Mouse (Mus musculus) MEL (cell line): ENCODE measurements around the gene Ldb1. TPM values are rescaled to one million over a fixed set of nuclear protein-coding genes. Genes with fewer than 3 reads are reported as not detected.

ENCODE experiments used
- DNase-seq: peaks from one replicate; pipeline ENCODE4 v3.0.0; 2011; ENCODE audit warnings: low read depth, low spot score
- H3K27ac ChIP-seq: 2 replicates; pipeline ENCODE4 v1.5.1; 2012; ENCODE audit warnings: low read depth, mild to moderate bottlenecking, control low read depth, low read length, moderate library complexity; ENCODE audit not compliant: control insufficient read depth
- H3K27me3 ChIP-seq, 2 experiments: fragments of 150-350 bp in 1 of 2; sonication (generic) in 1 of 2; 2 replicates each; pipeline ENCODE4 v1.6.1; 2012; ENCODE audit warnings: low read length in 2 of 2, mild to moderate bottlenecking in 2 of 2, improper control_type of control experiment in 1 of 2, moderate library complexity in 1 of 2; ENCODE audit not compliant: insufficient read depth in 2 of 2, control insufficient read depth in 1 of 2
- H3K36me3 ChIP-seq, 2 experiments: 2 replicates each; pipeline ENCODE4 v1.6.1; 2012 to 2014; ENCODE audit warnings: low read length in 2 of 2, improper control_type of control experiment in 1 of 2, inconsistent platforms in 1 of 2, mild to moderate bottlenecking in 1 of 2; ENCODE audit not compliant: insufficient read depth in 2 of 2, control insufficient read depth in 1 of 2
- H3K4me1 ChIP-seq, 2 experiments: fragments of 150-350 bp in 1 of 2; sonication (generic) in 1 of 2; 2 replicates each; pipeline ENCODE4 v1.6.1; 2012; ENCODE audit warnings: low read length in 2 of 2, improper control_type of control experiment in 1 of 2, mild to moderate bottlenecking in 1 of 2; ENCODE audit not compliant: insufficient read depth in 2 of 2, control insufficient read depth in 1 of 2
- H3K4me3 ChIP-seq, 2 experiments: fragments of 150-350 bp in 1 of 2; sonication (generic) in 1 of 2; 2 replicates each; pipeline ENCODE4 v1.5.1; 2012; ENCODE audit warnings: low read depth in 2 of 2, low read length in 2 of 2, mild to moderate bottlenecking in 2 of 2, moderate library complexity in 2 of 2, control low read depth in 1 of 2, improper control_type of control experiment in 1 of 2; ENCODE audit not compliant: control insufficient read depth in 1 of 2, insufficient read depth in 1 of 2
- H3K79me2 ChIP-seq: 2 replicates; pipeline ENCODE4 v1.6.1; 2012; ENCODE audit warnings: mild to moderate bottlenecking, low read length, moderate library complexity; ENCODE audit not compliant: control insufficient read depth, poor library complexity, insufficient read depth
- H3K9ac ChIP-seq: 2 replicates; pipeline ENCODE4 v1.6.1; 2012; ENCODE audit warnings: low read depth, mild to moderate bottlenecking, control low read depth, low read length, moderate library complexity; ENCODE audit not compliant: control insufficient read depth, poor library complexity, severe bottlenecking
- H3K9me3 ChIP-seq: fragments of 150-350 bp; sonication (generic); replicated peaks from 2 replicates; pipeline ENCODE4 v1.6.1; 2012; ENCODE audit warnings: mild to moderate bottlenecking, low read length, improper control_type of control experiment, moderate library complexity; ENCODE audit not compliant: insufficient read depth
- BHLHE40 ChIP-seq: IDR thresholded peaks from 2 replicates; pipeline ENCODE4 v1.6.1; 2012; ENCODE audit warnings: low read depth, mild to moderate bottlenecking, inconsistent platforms, low read length, improper control_type of control experiment, borderline replicate concordance
- CHD2 ChIP-seq: IDR thresholded peaks from 2 replicates; pipeline ENCODE4 v1.6.1; 2011; ENCODE audit warnings: low read length, improper control_type of control experiment
- CTCF ChIP-seq, 3 experiments: IDR thresholded peaks in 2 of 3; conservative IDR thresholded peaks in 1 of 3; 2 replicates each; pipeline ENCODE4 v1.5.1; 2011 to 2012; ENCODE audit warnings: low read length in 3 of 3, low read depth in 2 of 3, mild to moderate bottlenecking in 2 of 3, improper control_type of control experiment in 1 of 3, inconsistent platforms in 1 of 3, mixed read lengths in 1 of 3, moderate library complexity in 1 of 3; ENCODE audit not compliant: control insufficient read depth in 1 of 3, insufficient read depth in 1 of 3, poor library complexity in 1 of 3, severe bottlenecking in 1 of 3
- E2F4 ChIP-seq: IDR thresholded peaks from 2 replicates; pipeline ENCODE4 v1.6.1; 2011; ENCODE audit warnings: low read depth, low read length, improper control_type of control experiment, borderline replicate concordance
- ELF1 ChIP-seq: IDR thresholded peaks from 2 replicates; pipeline ENCODE4 v1.6.1; 2014; ENCODE audit warnings: low read depth, mild to moderate bottlenecking, inconsistent platforms, low read length, improper control_type of control experiment, moderate library complexity
- EP300 ChIP-seq, 2 experiments: IDR thresholded peaks; 2 replicates each; pipeline ENCODE4 v1.6.1; 2011; ENCODE audit warnings: improper control_type of control experiment in 2 of 2, low read length in 2 of 2, low read depth in 1 of 2, mild to moderate bottlenecking in 1 of 2
- ETS1 ChIP-seq: IDR thresholded peaks from 2 replicates; pipeline ENCODE4 v1.6.1; 2012; ENCODE audit warnings: low read depth, mild to moderate bottlenecking, inconsistent platforms, low read length, improper control_type of control experiment, moderate library complexity
- GABPA ChIP-seq: IDR thresholded peaks from 2 replicates; pipeline ENCODE4 v1.6.1; 2012; ENCODE audit warnings: low read depth, mild to moderate bottlenecking, inconsistent platforms, low read length, improper control_type of control experiment, moderate library complexity
- GATA1 ChIP-seq: IDR thresholded peaks from 2 replicates; pipeline ENCODE4 v1.6.1; 2011; ENCODE audit warnings: low read depth, low read length, improper control_type of control experiment
- HCFC1 ChIP-seq: IDR thresholded peaks from 2 replicates; pipeline ENCODE4 v1.6.1; 2012; ENCODE audit warnings: low read depth, mild to moderate bottlenecking, inconsistent platforms, low read length, improper control_type of control experiment, moderate library complexity
- JUND ChIP-seq: IDR thresholded peaks from 2 replicates; pipeline ENCODE4 v1.6.1; 2011; ENCODE audit warnings: low read depth, mild to moderate bottlenecking, improper control_type of control experiment, low read length
- KAT2A ChIP-seq: conservative IDR thresholded peaks from 2 replicates; pipeline ENCODE4 v1.6.1; 2012; ENCODE audit warnings: low read depth, low read length, improper control_type of control experiment, inconsistent platforms
- MAFK ChIP-seq: IDR thresholded peaks from 2 replicates; pipeline ENCODE4 v1.6.1; 2011; ENCODE audit warnings: low read depth, mild to moderate bottlenecking, low read length, improper control_type of control experiment, borderline replicate concordance
- MAX ChIP-seq: IDR thresholded peaks from 2 replicates; pipeline ENCODE4 v1.6.1; 2011; ENCODE audit warnings: low read length, improper control_type of control experiment
- MAZ ChIP-seq: IDR thresholded peaks from 2 replicates; pipeline ENCODE4 v1.6.1; 2012; ENCODE audit warnings: low read depth, mild to moderate bottlenecking, inconsistent platforms, low read length, improper control_type of control experiment
- MEF2A ChIP-seq: IDR thresholded peaks from 2 replicates; pipeline ENCODE4 v1.6.1; 2014; ENCODE audit warnings: low read depth, mild to moderate bottlenecking, inconsistent platforms, low read length, improper control_type of control experiment; ENCODE audit not compliant: poor library complexity, insufficient replicate concordance, severe bottlenecking; ENCODE audit errors: extremely low read depth
- MXI1 ChIP-seq: IDR thresholded peaks from 2 replicates; pipeline ENCODE4 v1.6.1; 2011; ENCODE audit warnings: mild to moderate bottlenecking, low read depth, low read length, improper control_type of control experiment
- MYB ChIP-seq: IDR thresholded peaks from 2 replicates; pipeline ENCODE4 v1.6.1; 2011; ENCODE audit warnings: mild to moderate bottlenecking, low read depth, low read length, improper control_type of control experiment
- NELFE ChIP-seq: IDR thresholded peaks from 2 replicates; pipeline ENCODE4 v1.6.1; 2011; ENCODE audit warnings: low read depth, low read length, improper control_type of control experiment
- NRF1 ChIP-seq: IDR thresholded peaks from 2 replicates; pipeline ENCODE4 v1.6.1; 2014; ENCODE audit warnings: low read depth, mild to moderate bottlenecking, inconsistent platforms, low read length, improper control_type of control experiment, moderate library complexity; ENCODE audit not compliant: poor library complexity, insufficient read depth, severe bottlenecking
- POLR2AphosphoS2 ChIP-seq: IDR thresholded peaks from 2 replicates; pipeline ENCODE4 v1.6.1; 2011; ENCODE audit warnings: low read length, improper control_type of control experiment
- POLR2AphosphoS5 ChIP-seq: IDR thresholded peaks from 2 replicates; pipeline ENCODE4 v1.6.1; 2012; ENCODE audit warnings: low read depth, borderline replicate concordance, mild to moderate bottlenecking, inconsistent platforms, low read length, moderate library complexity, mixed read lengths
- SIN3A ChIP-seq: IDR thresholded peaks from 2 replicates; pipeline ENCODE4 v1.6.1; 2012; ENCODE audit warnings: low read length, improper control_type of control experiment, inconsistent platforms
- TAL1 ChIP-seq: IDR thresholded peaks from 2 replicates; pipeline ENCODE4 v1.6.1; 2012; ENCODE audit warnings: mild to moderate bottlenecking, inconsistent platforms, low read length, moderate library complexity, mixed read lengths
- TBP ChIP-seq: IDR thresholded peaks from 2 replicates; pipeline ENCODE4 v1.8.0; 2011; ENCODE audit warnings: low read depth, low read length, improper control_type of control experiment
- UBTF ChIP-seq: IDR thresholded peaks from 2 replicates; pipeline ENCODE4 v1.6.1; 2012; ENCODE audit warnings: low read depth, mild to moderate bottlenecking, inconsistent platforms, low read length, improper control_type of control experiment, moderate library complexity, borderline replicate concordance; ENCODE audit not compliant: insufficient read depth
- USF2 ChIP-seq, 2 experiments: IDR thresholded peaks; 2 replicates each; pipeline ENCODE4 v1.6.1; 2011 to 2012; ENCODE audit warnings: improper control_type of control experiment in 2 of 2, low read length in 2 of 2, borderline replicate concordance in 1 of 2, inconsistent platforms in 1 of 2, low read depth in 1 of 2, mild to moderate bottlenecking in 1 of 2; ENCODE audit not compliant: insufficient read depth in 1 of 2
- ZC3H11A ChIP-seq: IDR thresholded peaks from 2 replicates; pipeline ENCODE4 v1.6.1; 2012; ENCODE audit warnings: low read depth, mild to moderate bottlenecking, inconsistent platforms, low read length, improper control_type of control experiment
- ZMIZ1 ChIP-seq: IDR thresholded peaks from 2 replicates; pipeline ENCODE4 v1.6.1; 2012; ENCODE audit warnings: low read depth, mild to moderate bottlenecking, inconsistent platforms, low read length, improper control_type of control experiment, moderate library complexity
- ZNF384 ChIP-seq: IDR thresholded peaks from 2 replicates; pipeline ENCODE4 v1.6.1; 2012; ENCODE audit warnings: low read depth, mild to moderate bottlenecking, inconsistent platforms, low read length, improper control_type of control experiment
- polyA plus RNA-seq, 2 experiments: library from polyadenylated mRNA; stranded (reverse) in 1 of 2; unstranded in 1 of 2; fragments of >175 nt in 1 of 2; fragments of >200 nt in 1 of 2; gene quantifications; 2 replicates each; pipeline versions ENCODE4 v1.2.1 to v1.2.4; 2012; ENCODE audit warnings: low replicate concordance in 2 of 2, low read depth in 1 of 2; ENCODE audit not compliant: insufficient read length in 2 of 2, insufficient read depth in 1 of 2, missing spikeins in 1 of 2
- total RNA-seq: library from RNA; depleted of rRNA; stranded (reverse); fragments of 300-350 nt; gene quantifications from 2 replicates; pipeline ENCODE4 v1.2.3, GENCODE M21; 2012

The Ldb1 gene
- total and polyA plus RNA-seq, 3 experiments, result 357 to 842 (median 632) TPM

DNA sequence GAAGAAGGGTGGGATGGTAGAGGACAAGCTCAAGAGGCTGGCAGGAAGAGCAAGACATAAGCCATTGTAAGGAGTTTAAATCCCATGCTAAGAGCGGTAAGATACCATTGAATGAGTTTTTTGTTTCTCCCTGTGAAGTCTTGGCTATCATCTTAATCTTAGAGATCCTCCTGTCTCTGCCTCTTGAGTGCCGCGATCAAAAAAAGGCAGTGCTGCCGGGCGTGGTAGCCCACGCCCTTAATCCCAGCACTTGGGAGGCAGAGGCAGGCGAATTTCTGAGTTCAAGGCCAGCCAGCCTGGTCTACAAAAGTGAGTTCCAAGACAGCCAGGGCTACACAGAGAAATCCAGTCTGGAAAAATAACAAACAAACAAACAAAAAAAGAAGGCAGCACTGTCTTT, 13.5 kb upstream of the Ldb1 start:
- Histone ChIP-seq H3K4me3 (no peak overlapping the region; a peak in 1 of 4 replicates), H3K9ac (no peak overlapping the region), H3K36me3 (peaks cover 18 to 39% of the 10 kb centered on the region in 2 experiments), H3K79me2 (peaks cover 70% of the 10 kb centered on the region), H3K4me1 (peaks cover 14 to 33% of the 10 kb centered on the region in 2 experiments), H3K27ac (no peak overlapping the region), H3K9me3 (no peaks in the 10 kb centered on the region), H3K27me3 (no peaks in the 10 kb centered on the region)
- DNase-seq, result no peak
- TF ChIP-seq ZMIZ1, result no peak

DNA sequence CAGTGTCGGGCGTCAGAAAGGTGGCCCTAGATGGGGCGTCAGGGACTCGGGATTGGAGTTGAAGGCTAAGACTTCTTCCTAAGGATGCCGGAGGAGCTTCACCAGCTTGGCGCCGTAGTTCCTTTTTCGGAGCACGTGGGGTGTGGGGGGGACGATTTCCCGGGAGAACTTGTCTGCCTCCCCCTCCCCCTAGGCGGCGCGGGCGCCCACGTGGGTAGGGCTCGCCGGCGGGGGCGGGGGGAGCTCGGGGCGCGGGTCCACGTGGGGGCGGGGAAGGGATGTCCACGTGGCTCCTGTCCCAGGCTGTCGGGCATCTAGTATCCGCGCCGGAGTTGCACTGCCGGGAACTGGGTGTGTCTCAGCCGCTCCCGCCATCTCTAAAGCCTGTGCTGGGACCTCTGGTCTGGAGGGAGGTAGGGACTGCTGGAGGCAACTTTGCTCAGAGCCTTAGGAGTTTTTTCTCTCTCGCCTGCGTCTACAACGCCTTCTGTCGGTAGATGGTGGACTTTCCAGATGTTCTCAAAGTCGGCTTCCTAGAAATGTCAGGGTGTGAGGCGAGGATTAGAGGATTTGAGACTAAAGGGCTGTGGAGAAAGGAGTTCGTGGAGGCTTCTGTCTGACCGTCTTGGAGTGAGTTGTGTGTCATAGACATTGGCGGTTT, 12.1 kb upstream of the Ldb1 start:
- peak overlapping the region; percentile 96 for H3K27ac ChIP-seq
- H3K9ac ChIP-seq, result peak overlapping the region; percentile 100
- peak overlapping the region; percentile 73 to 99 for H3K4me3 ChIP-seq
- no peaks in the 10 kb centered on the region for H3K9me3 ChIP-seq
- peaks cover 13 to 39% of the 10 kb centered on the region in 2 experiments for H3K36me3 ChIP-seq
- peak; percentile 95 for DNase-seq
- H3K79me2 ChIP-seq, result peaks cover 57% of the 10 kb centered on the region
- no peaks in the 10 kb centered on the region for H3K27me3 ChIP-seq
- peaks cover 14 to 33% of the 10 kb centered on the region in 2 experiments for H3K4me1 ChIP-seq
- peak; percentile 95 for TF ChIP-seq MAZ
- TF ChIP-seq CTCF (IDR thresholded peaks at IDR 0.05 in 2 of 3, conservative IDR thresholded peaks at IDR 0.05 in 1 of 3; ENCODE audit: control insufficient read depth in 1 of 3, insufficient read depth in 1 of 3, low read depth in 2 of 3, low read length in 3 of 3, poor library complexity in 1 of 3, severe bottlenecking in 1 of 3), result peak; percentile 6 to 33 (median 11); a peak in 2 of 6 replicates
- no peak for TF ChIP-seq ZNF384
- no peak for TF ChIP-seq UBTF
- TF ChIP-seq SIN3A, result peak; percentile 54
- TF ChIP-seq CHD2, result peak; percentile 34; the same call in 1 of the 2 replicates
- TF ChIP-seq ETS1, result peak; percentile 11; the same call in 1 of the 2 replicates
- peak; percentile 97 for TF ChIP-seq MXI1
- no peak for TF ChIP-seq GABPA
- peak in 1 of 2 experiments; percentile 34; a peak in 1 of 4 replicates for TF ChIP-seq USF2 (IDR thresholded peaks at IDR 0.05; ENCODE audit: borderline replicate concordance in 1 of 2, insufficient read depth in 1 of 2, low read depth in 1 of 2, low read length in 2 of 2)
- TF ChIP-seq MYB, result no peak
- TF ChIP-seq ELF1, result 0 out of 2 replicates have a peak, but pooled peaks have one; percentile 43
- no peak for TF ChIP-seq MEF2A
- no peak for TF ChIP-seq TAL1
- no peak for TF ChIP-seq MAFK
- TF ChIP-seq JUND, result no peak
- no peak for TF ChIP-seq POLR2AphosphoS5
- peak; percentile 99 for TF ChIP-seq MAX
- peak; percentile 58 for TF ChIP-seq NELFE
- TF ChIP-seq E2F4, result no peak
- TF ChIP-seq KAT2A, result no peak
- TF ChIP-seq ZC3H11A, result no peak
- no peak for TF ChIP-seq GATA1
- no peak for TF ChIP-seq HCFC1
- TF ChIP-seq EP300 (IDR thresholded peaks at IDR 0.05; ENCODE audit: low read depth in 1 of 2, low read length in 2 of 2), result no peak; a peak in 1 of 4 replicates
- peak; percentile 58; the same call in 1 of the 2 replicates for TF ChIP-seq BHLHE40
- peak; percentile 54; the same call in 1 of the 2 replicates for TF ChIP-seq TBP
- TF ChIP-seq POLR2AphosphoS2, result peak; percentile 59; the same call in 1 of the 2 replicates
- no peak for TF ChIP-seq NRF1
